Mouse (Mus musculus) kidney, embryonic 14.5 days (tissue): ENCODE data around the gene Zfp281. TPM values are rescaled to one million over a fixed set of nuclear protein-coding genes. Genes with fewer than 3 reads are reported as not detected.
A peak's percentile ranks its signal among the peaks of the same experiment; 100 is the strongest.

Source experiments
- ATAC-seq: fragments of 200-750 bp; cut with Nextera tagmentation; 2 replicates; pipeline ENCODE4 v1.8.0; 2017; ENCODE audit warnings: moderate number of reproducible peaks, mild to moderate bottlenecking, moderate TSS enrichment, moderate library complexity; ENCODE audit not compliant: low FRiP score, low TSS enrichment
- H3K27ac ChIP-seq: fragments of 300-500 bp; sonication (generic); 2 replicates; pipeline ENCODE4 v1.5.1; 2014; ENCODE audit warnings: low read depth, mild to moderate bottlenecking, low read length, moderate library complexity, mixed read lengths
- H3K27me3 ChIP-seq: fragments of 300-500 bp; sonication (generic); 2 replicates; pipeline ENCODE4 v1.6.1; 2014; ENCODE audit warnings: mild to moderate bottlenecking, low read length; ENCODE audit not compliant: control insufficient read depth, insufficient read depth
- H3K36me3 ChIP-seq: fragments of 300-500 bp; sonication (generic); 2 replicates; pipeline ENCODE4 v1.6.1; 2014; ENCODE audit warnings: low read length, mixed read lengths; ENCODE audit not compliant: control insufficient read depth, insufficient read depth
- H3K4me1 ChIP-seq: fragments of 300-500 bp; sonication (generic); 2 replicates; pipeline ENCODE4 v1.6.1; 2014; ENCODE audit warnings: low read length, mixed read lengths; ENCODE audit not compliant: control insufficient read depth, insufficient read depth
- H3K4me2 ChIP-seq: fragments of 300-500 bp; sonication (generic); replicated peaks from 2 replicates; pipeline ENCODE4 v1.6.1; 2014; ENCODE audit warnings: low read depth, mild to moderate bottlenecking, low read length
- H3K4me3 ChIP-seq: fragments of 300-500 bp; sonication (generic); 2 replicates; pipeline ENCODE4 v1.5.1; 2014; ENCODE audit warnings: mild to moderate bottlenecking, low read length
- H3K9ac ChIP-seq: fragments of 300-500 bp; sonication (generic); 2 replicates; pipeline ENCODE4 v1.6.1; 2014; ENCODE audit warnings: low read depth, mild to moderate bottlenecking, low read length, moderate library complexity
- H3K9me3 ChIP-seq: fragments of 300-500 bp; sonication (generic); 2 replicates; pipeline ENCODE4 v1.6.1; 2016; ENCODE audit warnings: low read length; ENCODE audit not compliant: control insufficient read depth
- WGBS: fragments of 180-500 bp; shearing (Covaris S2); extraction: QIAGEN DNeasy Blood & Tissue Kit; methylation state at CpG from one replicate; pipeline ENCODE4 v1.1.7; 2014; 5-methylcytosine and 5-hydroxymethylcytosine counted together
- polyA plus RNA-seq: library from polyadenylated mRNA; unstranded; fragments of >200 nt; fragmentation: Nextera tagmentation; extraction: Ambion mirVana; gene quantifications from 2 replicates; pipeline ENCODE4 v1.2.1, GENCODE M21; 2014

The Zfp281 gene
- polyA plus RNA-seq, 1 experiment from 2014 or later, result 26.1 TPM

DNA sequence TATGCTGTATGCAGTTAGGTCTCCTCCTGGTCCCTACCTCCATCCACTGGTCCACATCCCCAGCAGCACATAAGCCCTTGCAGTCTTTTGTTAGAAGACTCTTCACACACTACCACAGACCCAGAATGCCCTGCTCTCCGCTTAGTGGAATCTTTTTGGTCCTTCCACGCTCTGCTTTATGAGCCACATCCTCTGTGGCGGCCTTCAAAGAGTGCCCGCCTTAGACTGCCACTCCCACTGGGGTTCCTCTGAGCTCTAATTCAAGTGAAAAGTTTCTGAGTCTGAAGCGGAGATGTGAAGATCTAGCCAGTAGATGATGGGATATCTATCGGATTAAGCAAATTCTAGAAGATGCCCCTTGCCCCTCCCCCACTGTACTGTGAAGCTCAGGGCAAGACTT is 47.9 kb downstream of the Zfp281 start:
- Histone ChIP-seq H3K27me3 (no peaks in the 10 kb centered on the region), H3K9me3 (no peaks in the 10 kb centered on the region), H3K9ac (no peak overlapping the region), H3K4me3 (no peak overlapping the region), H3K27ac (no peak overlapping the region), H3K4me2 (no peak overlapping the region), H3K4me1 (peaks cover 10% of the 10 kb centered on the region; the same call in 1 of the 2 replicates), H3K36me3 (no peaks in the 10 kb centered on the region)
- ATAC-seq, result no peak
- WGBS, result 54% methylated on average over 6 of the region's 6 CpGs

DNA sequence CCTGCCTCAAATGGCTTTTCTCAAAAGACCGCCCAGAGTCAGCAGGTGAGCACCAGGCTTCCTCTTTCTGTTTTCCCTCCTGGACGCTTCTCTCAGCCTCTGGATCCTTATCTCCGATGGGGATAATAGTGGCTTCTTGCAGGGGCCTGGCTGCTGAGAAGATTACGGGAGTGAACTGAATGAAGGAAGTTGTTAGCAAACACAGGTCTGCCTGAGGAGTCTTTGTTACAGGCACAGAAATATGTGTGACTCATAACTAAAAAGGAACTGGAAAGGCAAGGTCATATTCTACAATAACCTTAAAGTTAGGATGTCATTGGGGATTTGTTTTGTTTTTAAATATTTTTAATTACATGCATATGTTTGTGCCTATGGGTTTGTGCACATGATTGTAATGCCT is 48.6 kb downstream of the Zfp281 start:
- no peak for ATAC-seq
- H3K27me3 ChIP-seq, result no peaks in the 10 kb centered on the region

DNA sequence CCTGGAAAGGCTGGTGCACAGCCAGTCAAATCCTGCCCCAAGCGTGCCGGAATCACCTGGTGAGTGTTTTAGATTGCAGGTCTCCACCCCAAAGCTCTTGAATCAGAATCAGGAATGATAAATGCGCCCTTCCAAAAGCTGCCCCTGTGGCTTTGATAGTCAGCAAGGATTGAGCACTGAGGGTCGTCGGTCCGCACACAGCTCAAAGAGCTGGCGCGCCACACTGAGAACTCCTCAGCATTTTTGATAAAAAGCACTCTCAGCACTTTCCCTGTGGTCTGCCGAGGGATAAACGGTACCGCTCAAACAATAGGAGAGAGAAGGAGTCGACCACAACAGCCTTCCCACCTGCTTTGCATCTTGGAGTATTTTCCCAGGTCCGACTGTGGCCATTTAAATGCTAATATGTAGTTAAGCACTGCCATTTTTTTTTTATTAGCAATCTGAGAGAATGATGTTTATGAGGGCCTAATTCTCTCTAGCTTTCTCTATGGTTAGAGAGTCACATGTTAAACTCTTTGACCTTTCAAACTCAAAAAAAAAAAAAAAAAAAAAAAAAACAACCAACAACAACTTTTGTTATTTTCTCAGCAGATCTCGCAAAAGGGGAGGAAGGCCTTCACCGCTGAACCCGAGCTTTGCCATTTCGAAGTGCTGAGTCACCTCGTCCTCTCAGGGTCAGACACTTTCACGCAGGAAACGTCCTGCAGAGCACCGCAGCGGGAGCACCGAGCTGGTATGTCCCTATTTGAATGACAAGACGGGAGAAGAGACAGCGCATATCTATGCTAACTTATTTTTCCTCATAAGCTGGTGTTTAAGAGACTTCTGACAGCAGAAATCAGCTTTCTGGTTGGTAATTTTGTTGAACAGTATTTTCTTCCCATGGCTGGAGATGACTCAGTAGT is 50.1 kb downstream of the Zfp281 start:
- Histone ChIP-seq H3K9me3 (no peaks in the 10 kb centered on the region), H3K4me2 (peak overlapping the region; percentile 1; the same call in 1 of the 2 replicates), H3K9ac (no peak overlapping the region), H3K27ac (no peak overlapping the region), H3K27me3 (no peaks in the 10 kb centered on the region), H3K36me3 (no peaks in the 10 kb centered on the region), H3K4me3 (no peak overlapping the region), H3K4me1 (peaks cover 10% of the 10 kb centered on the region; the same call in 1 of the 2 replicates)
- no peak for ATAC-seq
- WGBS, result 31% methylated on average over 25 of the region's 25 CpGs

More for the DNA sequence above, 48.6 kb downstream of the Zfp281 start:
- Histone ChIP-seq H3K4me2 (no peak overlapping the region), H3K9ac (no peak overlapping the region), H3K36me3 (no peaks in the 10 kb centered on the region), H3K4me3 (no peak overlapping the region), H3K27ac (no peak overlapping the region), H3K4me1 (peaks cover 10% of the 10 kb centered on the region; the same call in 1 of the 2 replicates), H3K9me3 (no peaks in the 10 kb centered on the region)
- 72% methylated on average over 4 of the region's 4 CpGs for WGBS

DNA sequence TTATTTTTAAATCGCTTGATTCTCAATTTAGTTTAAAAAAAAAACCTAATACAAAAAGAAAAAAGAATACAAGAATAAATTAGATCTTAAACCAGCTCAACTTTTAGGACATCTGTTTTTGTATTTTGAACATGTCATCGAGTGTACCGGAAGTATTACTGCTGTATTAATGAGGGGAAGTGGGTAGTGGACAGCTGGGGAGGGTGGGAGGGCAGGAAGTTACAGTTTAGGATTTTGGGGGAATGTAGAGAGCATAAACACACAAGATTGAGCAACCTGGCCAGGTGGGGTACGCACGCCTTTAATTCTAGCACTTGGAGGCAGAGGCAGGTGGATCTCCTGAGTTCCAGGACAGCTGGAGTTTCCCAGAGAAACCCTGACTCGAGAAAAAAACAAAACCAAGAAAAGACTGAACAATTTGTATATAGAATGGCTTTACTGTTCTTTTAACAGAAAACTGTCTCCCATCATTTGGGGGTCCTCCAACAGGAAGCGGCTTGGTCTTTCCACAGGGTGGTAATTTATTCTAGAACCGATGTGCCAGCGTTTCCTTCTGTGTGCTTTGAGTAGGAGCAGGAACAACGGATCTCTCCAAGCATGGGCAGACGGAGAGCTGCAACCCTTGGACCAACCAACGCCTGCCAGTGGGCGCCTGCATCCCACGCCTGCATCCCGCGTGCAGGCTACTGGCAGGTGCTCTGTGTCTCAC is 51.2 kb downstream of the Zfp281 start:
- 90% methylated on average over 16 of the region's 16 CpGs for WGBS
- peaks cover 5% of the 10 kb centered on the region; the same call in 1 of the 2 replicates for H3K4me1 ChIP-seq
- H3K4me2 ChIP-seq, result no peak overlapping the region
- no peak for ATAC-seq
- H3K27ac ChIP-seq, result no peak overlapping the region
- H3K4me3 ChIP-seq, result no peak overlapping the region
- H3K27me3 ChIP-seq, result no peaks in the 10 kb centered on the region
- no peaks in the 10 kb centered on the region for H3K36me3 ChIP-seq
- H3K9me3 ChIP-seq, result no peaks in the 10 kb centered on the region
- H3K9ac ChIP-seq, result no peak overlapping the region

DNA sequence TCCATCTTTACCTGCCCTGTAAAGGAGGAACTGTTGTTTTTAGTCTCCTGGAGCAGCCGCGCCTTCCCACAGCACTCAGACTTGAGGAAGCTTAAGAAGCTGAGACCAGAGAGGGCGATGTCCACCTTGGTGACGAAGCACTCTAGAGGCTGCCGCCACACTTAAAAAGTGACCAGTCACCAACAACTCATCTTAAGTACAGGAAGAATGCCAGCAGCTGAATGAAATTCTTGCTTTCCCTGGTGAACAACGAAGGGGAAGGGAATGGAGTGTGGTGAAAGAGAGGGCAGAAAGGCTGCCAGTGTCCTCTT is 51.7 kb downstream of the Zfp281 start:
- Histone ChIP-seq H3K27me3 (no peaks in the 10 kb centered on the region), H3K27ac (no peak overlapping the region), H3K36me3 (no peaks in the 10 kb centered on the region), H3K9me3 (no peaks in the 10 kb centered on the region), H3K9ac (no peak overlapping the region), H3K4me3 (no peak overlapping the region), H3K4me2 (no peak overlapping the region), H3K4me1 (peaks cover 5% of the 10 kb centered on the region; the same call in 1 of the 2 replicates)
- no peak for ATAC-seq
- 86% methylated on average over 6 of the region's 6 CpGs for WGBS

DNA sequence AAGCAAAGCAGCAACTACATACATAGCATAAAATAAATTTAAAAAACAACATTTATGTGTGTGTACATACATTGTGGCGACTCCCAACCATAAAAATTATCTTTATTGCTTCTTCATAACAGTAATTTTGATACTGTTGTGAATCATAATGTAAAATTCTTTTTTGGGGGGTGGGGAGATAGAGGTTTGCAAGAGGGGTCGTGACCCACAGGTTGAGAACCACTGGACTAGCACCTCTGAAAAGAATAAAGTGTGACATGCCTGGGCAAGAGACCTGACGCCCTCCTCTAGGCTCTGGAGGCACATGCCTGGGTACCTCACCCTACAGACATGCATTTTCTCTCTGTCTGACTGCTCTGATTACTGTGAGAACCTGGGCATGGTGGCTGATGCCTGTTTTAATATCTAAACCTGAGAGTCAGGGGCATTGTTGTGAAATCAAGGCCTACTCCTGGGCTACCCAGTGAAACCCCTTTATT is 53.2 kb downstream of the Zfp281 start:
- H3K27ac ChIP-seq, result no peak overlapping the region
- no peak for ATAC-seq
- no peak overlapping the region for H3K4me3 ChIP-seq
- WGBS, result 92% methylated on average over 3 of the region's 3 CpGs
- no peaks in the 10 kb centered on the region for H3K36me3 ChIP-seq
- no peaks in the 10 kb centered on the region for H3K27me3 ChIP-seq
- no peak overlapping the region for H3K4me2 ChIP-seq
- H3K9me3 ChIP-seq, result no peaks in the 10 kb centered on the region
- H3K4me1 ChIP-seq, result peaks cover 5% of the 10 kb centered on the region; the same call in 1 of the 2 replicates
- no peak overlapping the region for H3K9ac ChIP-seq

DNA sequence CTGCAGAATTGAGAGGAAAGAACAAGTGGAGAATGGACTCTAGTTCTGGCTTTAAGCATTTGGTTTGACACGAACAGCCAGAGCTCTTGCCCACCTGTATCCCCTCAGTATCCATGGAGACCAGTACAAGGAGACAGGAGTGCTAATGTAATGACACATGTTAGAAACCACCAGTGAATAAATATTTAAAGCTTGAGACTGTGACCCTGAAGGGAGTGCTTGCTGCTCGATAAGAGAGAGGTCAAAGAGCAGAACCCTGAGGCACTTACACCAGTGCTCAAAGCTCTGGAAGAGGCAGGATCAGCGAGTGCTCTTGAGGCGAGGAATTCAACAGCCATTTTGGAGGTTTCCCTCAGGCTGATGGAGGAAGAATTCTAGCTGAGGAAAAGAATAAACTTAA is 54.1 kb downstream of the Zfp281 start:
- Histone ChIP-seq H3K9ac (no peak overlapping the region), H3K36me3 (no peaks in the 10 kb centered on the region), H3K27ac (no peak overlapping the region), H3K9me3 (no peaks in the 10 kb centered on the region), H3K27me3 (no peaks in the 10 kb centered on the region), H3K4me2 (no peak overlapping the region), H3K4me3 (no peak overlapping the region), H3K4me1 (peaks cover 5% of the 10 kb centered on the region; the same call in 1 of the 2 replicates)
- 44% methylated on average over 4 of the region's 4 CpGs for WGBS
- ATAC-seq, result no peak
